Mouse (Mus musculus): ENCODE data around the gene Rabl3.

GRCm38 (mm10) chr16:37580651-37581050 lies 41.0 kb downstream of the Rabl3 start:
- TF ChIP-seq EP300 (IDR thresholded peaks at IDR 0.05; ENCODE audit: low read depth) (no peak), CTCF (IDR thresholded peaks at IDR 0.05; ENCODE audit: low read depth) (no peak)

All from liver, embryonic 14.5 days (tissue).